Mouse (Mus musculus) C2C12 (cell line): ENCODE measurements around the gene Dpp7.

Experiments
- CEBPB ChIP-seq: IDR thresholded peaks from one replicate; pipeline ENCODE4 v1.6.1; 2011; ENCODE audit warnings: low read depth, mild to moderate bottlenecking, control low read depth, moderate library complexity
- CTCF ChIP-seq: IDR thresholded peaks from one replicate; pipeline ENCODE4 v1.5.1; 2011; ENCODE audit not compliant: control insufficient read depth, insufficient read depth, insufficient read length
- FOSL1 ChIP-seq: IDR thresholded peaks from one replicate; pipeline ENCODE4 v1.8.0; 2011; ENCODE audit warnings: mild to moderate bottlenecking, low read length; ENCODE audit not compliant: poor library complexity, insufficient read depth, severe bottlenecking
- MAX ChIP-seq: IDR thresholded peaks from one replicate; pipeline ENCODE4 v1.6.1; 2011; ENCODE audit warnings: mild to moderate bottlenecking, control low read depth
- MYOD1 ChIP-seq: IDR thresholded peaks from one replicate; pipeline ENCODE4 v1.6.1; 2011; ENCODE audit warnings: low read depth; ENCODE audit not compliant: control insufficient read depth, insufficient read length
- MYOG ChIP-seq: IDR thresholded peaks from one replicate; pipeline ENCODE4 v1.6.1; 2011; ENCODE audit not compliant: control insufficient read depth, insufficient read length; ENCODE audit errors: extremely low read depth
- USF1 ChIP-seq: IDR thresholded peaks from one replicate; pipeline ENCODE4 v1.6.1; 2011; ENCODE audit warnings: low read depth, mild to moderate bottlenecking, control low read depth, moderate library complexity

- TF ChIP-seq CTCF (no peak), CEBPB (no peak), MYOG (no peak), MAX (no peak), USF1 (no peak), MYOD1 (no peak), FOSL1 (no peak)
Observed at GRCm38 (mm10) chr2:25326036-25326435, 30.1 kb downstream of the Dpp7 start.
